Mouse (Mus musculus): ENCODE measurements around the gene Gm8994. TPM values are rescaled to one million over a fixed set of nuclear protein-coding genes. Genes with fewer than 3 reads are reported as not detected.

Gm8994 gene
- polyA plus RNA-seq, 1 experiment, result not detected

DNA sequence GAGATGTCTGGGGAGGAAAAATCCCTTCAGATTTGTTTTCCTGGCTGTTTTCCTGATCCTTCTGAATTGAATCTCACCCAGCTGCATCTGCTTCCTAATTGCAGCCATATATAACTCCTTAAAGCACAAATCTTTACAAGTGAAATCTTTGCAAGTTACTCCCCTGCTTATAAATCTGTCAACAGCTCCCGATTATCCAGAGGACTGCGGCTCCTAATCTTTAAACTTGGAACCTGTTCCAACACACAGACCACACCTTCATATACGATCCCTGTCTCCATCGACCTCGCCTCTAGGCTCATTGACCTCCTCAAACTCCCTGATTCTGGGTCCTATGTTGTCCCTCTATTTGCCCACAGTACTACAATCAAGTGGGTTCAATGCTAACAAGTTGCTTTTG lies 13.3 kb downstream of the Gm8994 start:
- H3K4me1 ChIP-seq (ENCODE audit: control insufficient read depth, insufficient read depth, insufficient read length), result no peaks in the 10 kb centered on the region
- no peak overlapping the region for H3K4me3 ChIP-seq (ENCODE audit: extremely low read depth, insufficient read depth, insufficient read length)
- H3K36me3 ChIP-seq (ENCODE audit: control insufficient read depth, insufficient read depth, low read length), result no peaks in the 10 kb centered on the region
- TF ChIP-seq POLR2A (IDR thresholded peaks at IDR 0.05; ENCODE audit: low read depth, low read length), result no peak
- TF ChIP-seq CTCF (IDR thresholded peaks at IDR 0.05; ENCODE audit: extremely low read depth, insufficient read depth, insufficient read length, insufficient replicate concordance), result no peak
- H3K27me3 ChIP-seq (ENCODE audit: control insufficient read depth, insufficient read depth, low read length), result no peaks in the 10 kb centered on the region
- WGBS, result 81% methylated on average over 5 of the region's 5 CpGs
- no peak overlapping the region for H3K27ac ChIP-seq (ENCODE audit: insufficient read depth, low read length)
- no peak for DNase-seq (ENCODE audit: low read depth in 1 of 2, low spot score in 2 of 2)

DNA sequence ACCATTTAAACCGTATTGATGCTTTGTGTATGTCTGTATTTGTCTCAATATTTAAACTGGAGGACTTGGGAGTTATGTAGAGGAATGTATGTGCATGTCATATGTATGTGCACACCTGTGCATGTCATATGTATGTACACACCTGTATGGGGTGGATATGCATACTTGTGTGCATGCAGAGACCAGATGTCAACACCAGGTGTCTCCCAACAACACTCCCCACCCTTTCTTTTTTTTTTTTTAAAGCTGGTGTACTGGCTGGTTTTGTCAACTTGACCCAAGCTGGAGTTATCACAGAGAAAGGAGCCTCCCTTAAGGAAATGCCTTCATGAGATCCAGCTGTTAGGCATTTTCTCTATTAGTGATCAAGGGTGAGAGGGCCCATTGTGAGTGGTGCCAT lies 13.8 kb downstream of the Gm8994 start:
- WGBS, result 94% methylated on average over 1 of the region's 1 CpGs
- no peak for DNase-seq (ENCODE audit: low read depth in 1 of 2, low spot score in 2 of 2)
- Histone ChIP-seq H3K27ac (ENCODE audit: insufficient read depth, low read length) (no peak overlapping the region), H3K4me1 (ENCODE audit: control insufficient read depth, insufficient read depth, insufficient read length) (no peaks in the 10 kb centered on the region), H3K27me3 (ENCODE audit: control insufficient read depth, insufficient read depth, low read length) (no peaks in the 10 kb centered on the region), H3K36me3 (ENCODE audit: control insufficient read depth, insufficient read depth, low read length) (no peaks in the 10 kb centered on the region), H3K4me3 (ENCODE audit: extremely low read depth, insufficient read depth, insufficient read length) (no peak overlapping the region)
- TF ChIP-seq CTCF (IDR thresholded peaks at IDR 0.05; ENCODE audit: extremely low read depth, insufficient read depth, insufficient read length, insufficient replicate concordance) (no peak), POLR2A (IDR thresholded peaks at IDR 0.05; ENCODE audit: low read depth, low read length) (no peak)

DNA sequence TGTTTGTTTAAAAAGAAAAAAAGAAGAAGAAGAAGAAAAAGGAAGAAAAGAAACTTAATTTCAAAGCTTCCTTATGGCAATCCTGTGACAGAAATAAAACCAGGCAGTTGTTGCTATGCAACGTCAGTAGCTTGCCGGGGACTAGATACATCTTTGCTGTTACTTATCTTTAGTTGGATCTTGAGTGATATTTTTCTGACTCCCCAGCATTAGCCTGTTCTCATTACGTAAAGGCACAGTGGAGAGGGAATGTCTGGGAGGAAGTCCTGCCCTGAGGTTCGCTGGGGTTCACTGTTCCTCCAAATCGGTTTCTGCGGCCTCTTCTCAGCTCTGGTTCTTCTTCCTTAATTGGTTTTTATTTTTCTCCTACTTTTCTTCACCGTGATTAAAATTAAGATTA lies 16.5 kb downstream of the Gm8994 start:
- TF ChIP-seq CTCF (IDR thresholded peaks at IDR 0.05; ENCODE audit: extremely low read depth, insufficient read depth, insufficient read length, insufficient replicate concordance) (no peak), POLR2A (IDR thresholded peaks at IDR 0.05; ENCODE audit: low read depth, low read length) (no peak)
- 43% methylated on average over 7 of the region's 7 CpGs for WGBS

DNA sequence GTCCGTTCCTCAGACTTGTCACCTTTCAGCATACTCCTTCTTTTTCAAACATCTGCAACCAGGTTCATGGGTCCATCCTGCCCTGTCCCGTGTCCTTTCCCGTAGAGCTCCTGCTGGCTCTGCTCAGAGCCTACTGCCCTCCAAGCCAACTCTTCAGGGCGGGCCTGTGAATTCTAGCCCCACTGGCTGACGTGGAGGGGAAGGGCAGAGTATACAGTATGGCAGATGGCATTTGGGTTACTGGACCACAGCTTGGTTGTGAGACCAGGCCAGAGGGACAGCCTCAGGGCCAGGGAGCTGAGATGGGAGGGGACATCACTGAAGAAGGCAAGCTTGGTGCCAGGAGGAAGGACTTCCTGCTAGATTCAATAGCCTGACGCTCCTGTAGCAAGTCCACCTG lies 17.7 kb downstream of the Gm8994 start:
- no peaks in the 10 kb centered on the region for H3K4me1 ChIP-seq (ENCODE audit: control insufficient read depth, insufficient read depth, insufficient read length)
- H3K36me3 ChIP-seq (ENCODE audit: control insufficient read depth, insufficient read depth, low read length), result no peaks in the 10 kb centered on the region
- no peak overlapping the region for H3K27ac ChIP-seq (ENCODE audit: insufficient read depth, low read length)
- DNase-seq (ENCODE audit: low read depth in 1 of 2, low spot score in 2 of 2), result no peak
- TF ChIP-seq POLR2A (IDR thresholded peaks at IDR 0.05; ENCODE audit: low read depth, low read length) (no peak), CTCF (IDR thresholded peaks at IDR 0.05; ENCODE audit: extremely low read depth, insufficient read depth, insufficient read length, insufficient replicate concordance) (no peak)
- H3K4me3 ChIP-seq (ENCODE audit: extremely low read depth, insufficient read depth, insufficient read length), result no peak overlapping the region
- no peaks in the 10 kb centered on the region for H3K27me3 ChIP-seq (ENCODE audit: control insufficient read depth, insufficient read depth, low read length)
- 85% methylated on average over 6 of the region's 6 CpGs for WGBS

More for the DNA sequence above, 16.5 kb downstream of the Gm8994 start:
- H3K4me1 ChIP-seq (ENCODE audit: control insufficient read depth, insufficient read depth, insufficient read length), result no peaks in the 10 kb centered on the region
- no peak overlapping the region for H3K4me3 ChIP-seq (ENCODE audit: extremely low read depth, insufficient read depth, insufficient read length)
- no peaks in the 10 kb centered on the region for H3K27me3 ChIP-seq (ENCODE audit: control insufficient read depth, insufficient read depth, low read length)
- no peaks in the 10 kb centered on the region for H3K36me3 ChIP-seq (ENCODE audit: control insufficient read depth, insufficient read depth, low read length)
- no peak overlapping the region for H3K27ac ChIP-seq (ENCODE audit: insufficient read depth, low read length)
- DNase-seq (ENCODE audit: low read depth in 1 of 2, low spot score in 2 of 2), result no peak

DNA sequence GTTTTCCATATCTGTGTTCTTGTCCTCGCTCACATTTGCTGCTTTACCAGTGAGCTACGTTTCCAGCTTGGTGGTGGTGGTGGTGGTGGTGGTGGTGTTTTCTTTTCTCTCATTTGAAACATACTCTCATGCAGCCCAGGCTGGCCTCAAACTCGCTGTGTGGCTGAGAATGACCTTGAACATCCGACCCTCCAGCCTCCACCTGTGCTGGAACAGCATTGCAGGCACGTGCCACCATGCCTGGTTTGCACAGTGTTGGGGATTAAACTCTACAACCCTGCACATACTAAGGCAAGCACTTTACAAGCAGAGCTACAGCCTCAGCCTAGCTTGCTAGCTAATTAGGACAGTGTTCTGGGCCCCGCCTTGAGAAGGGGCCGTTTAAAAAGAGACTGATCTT lies 18.3 kb downstream of the Gm8994 start:
- DNase-seq (ENCODE audit: low read depth in 1 of 2, low spot score in 2 of 2), result no peak
- Histone ChIP-seq H3K27me3 (ENCODE audit: control insufficient read depth, insufficient read depth, low read length) (no peaks in the 10 kb centered on the region), H3K4me3 (ENCODE audit: extremely low read depth, insufficient read depth, insufficient read length) (no peak overlapping the region), H3K4me1 (ENCODE audit: control insufficient read depth, insufficient read depth, insufficient read length) (no peaks in the 10 kb centered on the region), H3K27ac (ENCODE audit: insufficient read depth, low read length) (no peak overlapping the region), H3K36me3 (ENCODE audit: control insufficient read depth, insufficient read depth, low read length) (no peaks in the 10 kb centered on the region)
- no peak for TF ChIP-seq CTCF (IDR thresholded peaks at IDR 0.05; ENCODE audit: extremely low read depth, insufficient read depth, insufficient read length, insufficient replicate concordance)
- no peak for TF ChIP-seq POLR2A (IDR thresholded peaks at IDR 0.05; ENCODE audit: low read depth, low read length)
- WGBS, result 87% methylated on average over 7 of the region's 7 CpGs

DNA sequence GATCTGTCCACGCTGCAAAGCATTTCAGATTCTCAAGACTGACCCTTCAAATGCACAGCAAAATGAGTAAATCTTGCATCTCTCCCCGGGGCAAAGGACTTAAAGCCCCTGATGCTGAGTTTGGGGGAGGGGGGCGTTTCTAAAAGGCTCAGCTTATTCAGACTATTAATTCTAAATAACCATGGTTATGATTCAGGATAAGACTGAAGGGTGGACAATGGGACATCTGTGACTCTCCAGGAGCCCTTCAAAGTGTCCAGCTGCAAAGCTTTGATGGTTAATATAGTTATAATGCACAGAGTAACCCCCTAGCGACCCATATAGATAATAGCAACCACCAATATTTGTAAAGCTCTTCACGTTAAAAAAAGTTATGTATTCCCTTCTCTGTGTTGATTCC lies 19.7 kb downstream of the Gm8994 start:
- Histone ChIP-seq H3K27ac (ENCODE audit: insufficient read depth, low read length) (no peak overlapping the region), H3K27me3 (ENCODE audit: control insufficient read depth, insufficient read depth, low read length) (no peaks in the 10 kb centered on the region), H3K4me3 (ENCODE audit: extremely low read depth, insufficient read depth, insufficient read length) (no peak overlapping the region), H3K4me1 (ENCODE audit: control insufficient read depth, insufficient read depth, insufficient read length) (no peaks in the 10 kb centered on the region), H3K36me3 (ENCODE audit: control insufficient read depth, insufficient read depth, low read length) (no peaks in the 10 kb centered on the region)
- TF ChIP-seq CTCF (IDR thresholded peaks at IDR 0.05; ENCODE audit: extremely low read depth, insufficient read depth, insufficient read length, insufficient replicate concordance) (no peak), POLR2A (IDR thresholded peaks at IDR 0.05; ENCODE audit: low read depth, low read length) (no peak)
- WGBS, result 68% methylated on average over 5 of the region's 5 CpGs
- no peak for DNase-seq (ENCODE audit: low read depth in 1 of 2, low spot score in 2 of 2)

DNA sequence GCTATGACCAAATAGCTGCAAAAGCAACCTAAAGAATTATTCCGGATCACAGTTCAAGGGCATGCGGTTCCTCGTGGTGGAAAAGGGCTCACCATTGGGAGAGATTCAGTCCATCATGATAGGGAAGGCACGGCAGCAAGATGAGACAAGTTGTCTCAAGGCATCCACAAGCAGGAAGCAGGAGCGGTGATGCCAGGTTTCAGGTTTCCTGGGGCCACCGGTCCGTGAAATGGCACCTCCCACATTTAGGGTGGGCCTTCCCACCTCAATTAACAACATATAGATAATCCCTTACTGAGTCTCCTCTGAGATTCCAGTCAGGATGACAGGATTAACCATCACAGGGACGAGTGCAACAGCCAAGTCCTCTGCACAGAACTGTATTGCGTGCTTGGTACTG lies 20.3 kb downstream of the Gm8994 start:
- Histone ChIP-seq H3K27ac (ENCODE audit: insufficient read depth, low read length) (no peak overlapping the region), H3K36me3 (ENCODE audit: control insufficient read depth, insufficient read depth, low read length) (no peaks in the 10 kb centered on the region), H3K4me1 (ENCODE audit: control insufficient read depth, insufficient read depth, insufficient read length) (no peaks in the 10 kb centered on the region), H3K27me3 (ENCODE audit: control insufficient read depth, insufficient read depth, low read length) (no peaks in the 10 kb centered on the region), H3K4me3 (ENCODE audit: extremely low read depth, insufficient read depth, insufficient read length) (no peak overlapping the region)
- WGBS, result 67% methylated on average over 9 of the region's 9 CpGs
- no peak for TF ChIP-seq CTCF (IDR thresholded peaks at IDR 0.05; ENCODE audit: extremely low read depth, insufficient read depth, insufficient read length, insufficient replicate concordance)
- DNase-seq (ENCODE audit: low read depth in 1 of 2, low spot score in 2 of 2), result no peak

Data from spleen, adult 2 months (tissue).